Mouse (Mus musculus) layer of hippocampus, adult 8-10 months (tissue): ENCODE results near the gene Hoxc10. TPM values are rescaled to one million over a fixed set of nuclear protein-coding genes. Genes with fewer than 3 reads are reported as not detected.

Experiments used
- DNase-seq, 2 experiments: peaks; one replicate each; pipeline ENCODE4 v3.0.0; 2022; ENCODE audit warnings: low spot score in 2 of 2
- total RNA-seq, 4 experiments: library from RNA; stranded (reverse); gene quantifications; 2 replicates each; pipeline ENCODE4 v1.2.4; 2022

The Hoxc10 gene
- total RNA-seq, 4 experiments from 2014 or later = not detected

DNA sequence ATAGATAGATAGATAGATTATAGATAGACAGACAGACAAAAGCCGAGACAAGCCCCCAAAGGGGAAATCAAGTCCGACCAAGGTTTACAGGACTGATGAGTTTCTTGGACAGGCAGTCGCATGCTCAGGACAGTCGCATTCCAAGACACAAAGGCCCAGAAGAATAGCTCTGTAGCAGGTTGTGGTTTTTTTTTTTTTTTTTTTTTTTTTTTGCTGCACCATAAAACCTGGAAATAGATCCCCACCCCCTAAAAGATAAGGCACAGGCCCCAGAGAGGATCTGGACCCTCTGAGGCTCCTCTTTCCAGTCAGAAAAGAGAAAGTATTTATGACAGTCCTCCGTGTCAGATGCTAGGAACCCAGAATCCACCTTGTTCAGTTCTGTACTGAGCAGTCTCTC is 21.5 kb downstream of the Hoxc10 start:
- DNase-seq = no peak

DNA sequence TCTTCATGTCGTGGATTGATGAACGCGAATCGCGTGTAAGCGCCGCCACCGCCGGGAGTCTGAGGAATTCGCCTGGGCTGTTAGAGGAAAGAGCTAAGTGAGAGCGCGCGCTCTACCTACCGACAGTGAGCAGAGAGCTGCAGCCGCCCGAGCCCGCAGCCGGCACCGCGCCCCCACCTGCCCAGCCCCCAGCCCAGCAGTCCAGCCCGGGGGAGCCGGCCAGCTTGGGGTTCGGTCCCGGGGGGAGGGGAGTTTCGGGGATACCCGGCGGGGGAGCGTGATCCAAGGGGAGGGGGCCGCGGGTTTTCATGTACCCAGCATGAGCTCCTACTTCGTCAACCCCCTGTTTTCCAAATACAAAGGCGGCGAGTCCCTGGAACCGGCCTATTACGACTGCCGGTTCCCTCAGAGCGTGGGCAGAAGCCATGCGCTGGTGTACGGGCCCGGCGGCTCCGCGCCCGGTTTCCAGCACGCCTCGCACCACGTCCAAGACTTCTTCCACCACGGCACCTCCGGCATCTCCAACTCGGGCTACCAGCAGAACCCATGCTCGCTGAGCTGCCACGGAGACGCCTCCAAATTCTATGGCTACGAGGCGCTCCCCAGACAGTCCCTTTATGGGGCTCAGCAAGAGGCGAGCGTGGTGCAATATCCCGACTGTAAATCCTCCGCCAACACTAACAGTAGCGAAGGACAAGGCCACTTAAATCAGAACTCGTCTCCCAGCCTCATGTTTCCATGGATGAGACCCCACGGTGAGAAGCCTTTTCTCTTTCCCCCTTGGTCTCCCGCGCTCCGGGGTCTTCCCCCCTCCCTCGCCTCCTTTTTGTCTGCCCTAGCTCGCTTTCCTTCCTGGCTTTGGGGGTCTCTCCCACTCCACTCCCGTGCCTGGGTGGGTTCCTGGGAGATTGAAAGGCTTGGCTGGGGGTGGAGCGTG is 24.1 kb downstream of the Hoxc10 start, which contains the start of gene Hoxc8:
Hoxc8 (plus strand) TSS at position 147 of the 937 bp plus-strand sequence.
- no peak for DNase-seq

- DNase-seq = no peak
Observed at GRCm38 (mm10) chr15:102991782-102992181, 25.2 kb downstream of the Hoxc10 start.

DNA sequence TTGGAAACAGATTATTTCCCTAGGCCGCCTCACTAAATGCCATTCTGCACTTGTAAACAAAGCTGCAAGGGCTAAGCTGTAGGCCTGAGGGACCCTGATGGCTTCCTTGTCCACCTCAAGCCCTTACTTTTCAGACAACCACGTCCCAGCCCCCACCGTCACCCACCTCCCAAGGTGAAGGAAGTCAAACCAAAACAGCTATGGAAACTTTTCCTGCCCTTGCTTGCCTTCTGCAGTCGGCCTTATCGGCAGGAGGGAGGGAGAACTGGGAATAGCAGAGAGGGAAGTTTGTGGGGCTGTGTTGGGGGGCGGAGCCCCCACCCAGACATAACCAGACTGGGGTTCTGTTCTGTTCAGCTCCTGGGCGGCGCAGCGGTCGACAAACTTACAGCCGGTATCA is 25.6 kb downstream of the Hoxc10 start:
- no peak for DNase-seq

DNA sequence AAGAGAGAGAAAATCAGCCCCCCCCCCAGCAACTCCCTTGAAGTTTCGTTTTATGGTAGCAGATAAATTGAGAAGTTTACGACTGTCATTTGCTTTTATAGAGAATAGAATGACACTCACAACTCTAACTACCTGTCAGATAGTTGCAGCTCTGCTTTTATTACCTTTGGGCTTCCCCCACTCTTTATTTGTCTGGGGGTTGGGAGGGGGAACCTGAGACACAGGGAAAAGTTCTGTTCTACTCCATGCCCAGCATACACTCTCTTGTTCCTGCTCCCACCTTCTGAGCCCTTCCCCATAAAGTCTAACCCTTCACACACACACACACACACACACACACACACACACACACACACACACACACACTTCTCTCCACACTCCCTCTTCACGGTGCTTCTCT is 26.3 kb downstream of the Hoxc10 start:
- no peak for DNase-seq

DNA sequence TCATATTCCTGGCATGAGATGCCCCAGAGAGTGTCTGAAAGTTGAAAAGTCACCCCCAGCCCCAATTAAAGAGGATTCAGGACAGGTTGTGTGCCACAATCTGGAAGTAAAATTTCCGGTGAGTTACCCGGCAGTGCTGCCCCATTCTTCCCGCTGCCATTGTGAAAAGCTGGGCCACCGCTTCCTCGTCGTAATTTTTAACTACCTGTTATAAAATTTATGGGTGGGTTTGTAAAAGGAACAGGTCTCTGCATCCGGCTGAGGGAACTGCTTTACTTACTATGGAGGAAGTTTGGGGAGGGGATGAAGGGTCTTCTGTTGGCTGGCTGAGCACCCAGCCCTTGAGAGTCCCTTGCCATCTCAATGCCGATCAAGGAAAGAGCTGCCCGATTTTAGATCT is 30.0 kb downstream of the Hoxc10 start:
- no peak for DNase-seq

DNA sequence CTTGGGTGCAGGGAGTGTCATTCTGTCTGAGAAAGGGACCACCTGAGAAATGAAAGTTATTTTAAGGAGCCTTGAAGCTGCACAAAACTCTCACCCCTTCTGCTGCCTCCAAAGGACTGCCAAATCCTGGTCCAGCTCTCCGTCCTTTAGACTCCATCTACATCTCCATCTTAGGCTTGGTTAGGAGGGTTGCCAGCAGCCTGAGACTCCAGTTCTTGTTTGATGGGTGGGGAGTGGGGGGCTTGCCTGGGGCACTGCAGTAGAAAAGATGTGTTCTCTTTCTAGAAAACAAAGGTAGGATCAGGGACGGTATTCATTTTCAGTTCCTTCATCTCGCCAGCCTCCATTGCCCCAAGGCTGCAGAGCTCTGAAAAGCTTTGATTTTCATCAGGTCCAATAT is 30.8 kb downstream of the Hoxc10 start:
- DNase-seq = no peak

DNA sequence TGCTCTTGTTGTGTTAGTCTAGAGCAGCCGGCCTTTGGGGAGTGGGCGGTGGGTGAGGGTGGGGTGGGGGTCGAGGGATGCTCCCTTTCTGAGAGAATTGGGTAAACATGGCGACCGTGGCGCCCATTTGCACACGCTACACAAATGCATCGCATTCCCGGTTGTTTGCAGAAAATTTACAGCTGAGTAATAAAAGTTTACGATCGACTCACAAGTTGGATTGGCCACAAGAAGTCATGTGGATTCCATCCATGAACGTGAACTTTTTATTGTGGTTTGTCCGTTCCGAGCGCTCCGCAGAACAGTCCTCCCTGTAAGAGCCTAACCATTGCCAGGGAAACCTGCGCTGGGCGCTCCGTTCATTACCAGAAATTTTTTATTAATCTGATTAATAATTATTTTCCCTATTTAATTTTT is 31.4 kb downstream of the Hoxc10 start, which contains the start of gene Hoxc6:
Hoxc6 (plus strand) TSS at position 319 of the 417 bp plus-strand sequence.
- DNase-seq = no peak

GRCm38 (mm10) chr15:102998608-102999182 is 32.1 kb downstream of the Hoxc10 start:
- DNase-seq = no peak

DNA sequence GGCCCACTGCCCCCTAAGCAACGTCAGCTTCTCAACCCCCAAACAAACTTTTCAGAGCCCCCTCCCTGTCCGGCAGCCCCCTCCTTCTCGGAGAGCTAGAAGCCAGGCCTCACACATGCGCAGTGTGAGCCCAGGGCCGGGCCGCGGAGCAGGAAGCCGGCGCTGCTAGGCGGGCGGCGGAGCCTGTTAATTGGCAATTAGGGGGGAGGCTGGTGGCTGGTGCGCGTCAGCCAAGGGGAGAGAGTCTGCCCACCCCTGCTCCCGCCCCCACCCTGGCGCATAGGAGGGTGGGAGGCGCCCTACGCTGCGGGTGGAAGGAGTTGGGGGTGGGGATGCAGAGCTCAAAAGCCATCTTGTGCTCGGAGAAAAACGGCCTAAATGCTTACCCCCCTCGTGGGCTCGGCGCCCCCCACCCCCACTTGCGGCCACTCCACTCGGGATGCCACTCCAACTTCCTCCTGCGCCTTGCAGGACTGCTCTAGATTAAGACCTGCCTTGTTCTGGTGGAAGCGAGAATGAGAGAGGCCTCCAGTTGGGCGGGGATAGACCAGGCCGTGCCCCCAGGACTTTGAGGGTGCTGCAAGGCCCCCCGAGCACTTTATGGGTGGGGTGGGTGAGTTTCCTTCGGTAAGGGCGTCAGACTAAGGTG is 32.7 kb downstream of the Hoxc10 start:
- no peak for DNase-seq

DNA sequence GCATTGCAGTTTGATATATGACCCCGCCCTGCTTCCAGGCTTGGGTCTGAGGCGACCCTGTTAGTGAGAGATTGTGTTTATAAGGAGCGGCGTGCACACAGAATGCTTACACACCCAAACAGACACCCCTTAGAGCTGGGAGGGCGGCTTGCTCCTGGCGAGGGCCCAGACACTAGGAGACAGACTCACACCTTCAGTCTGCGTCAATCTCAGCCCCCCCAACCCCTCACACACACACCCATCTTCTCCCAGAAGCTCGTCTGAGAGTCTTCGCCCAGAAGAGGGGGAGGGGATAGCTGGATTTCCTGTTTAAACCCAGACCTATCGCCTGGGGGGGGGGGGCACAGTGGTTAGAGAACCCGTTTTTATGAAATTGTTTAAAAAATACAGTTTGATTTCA is 33.4 kb downstream of the Hoxc10 start:
- no peak for DNase-seq

GRCm38 (mm10) chr15:103000501-103000901 is 33.9 kb downstream of the Hoxc10 start:
- no peak for DNase-seq

DNA sequence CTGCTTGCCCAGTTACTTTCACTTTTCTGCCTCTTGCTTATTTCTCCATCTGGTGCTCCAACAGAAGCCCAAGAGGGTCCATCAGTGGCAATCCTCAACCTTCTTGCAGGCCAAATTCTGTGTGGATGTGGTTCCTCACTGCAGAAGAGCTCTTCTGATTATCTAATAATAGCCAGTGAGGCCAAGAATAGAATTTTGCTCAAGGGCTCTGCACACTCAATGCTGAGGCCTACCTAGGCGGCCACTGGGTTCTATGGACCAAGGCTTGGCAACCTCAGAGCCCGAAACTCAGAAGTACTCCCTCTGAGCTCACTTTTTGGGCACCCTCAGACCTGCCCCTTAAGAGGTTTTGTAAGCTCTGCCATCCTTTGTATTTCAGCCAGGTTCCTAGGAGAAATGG is 34.8 kb downstream of the Hoxc10 start:
- DNase-seq = no peak

DNA sequence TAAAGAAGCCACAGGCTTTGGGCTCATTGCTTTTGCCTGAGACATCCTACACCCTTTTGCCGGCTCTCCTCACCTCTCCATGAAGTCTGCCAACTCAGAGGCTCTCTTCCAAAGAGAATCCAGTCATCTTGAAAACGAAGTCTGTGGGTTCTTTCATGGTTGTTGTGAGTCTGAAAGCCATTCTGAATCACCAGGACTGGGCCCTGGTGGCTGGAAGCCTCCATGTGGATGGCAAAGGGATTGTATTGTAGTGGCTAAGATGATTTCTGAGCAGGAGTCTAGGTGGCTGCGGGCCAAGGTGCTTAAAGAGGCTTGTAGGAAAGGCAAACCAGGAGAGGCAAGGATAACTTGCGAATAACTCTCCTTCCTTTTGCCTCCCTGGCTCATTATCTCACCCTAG is 35.6 kb downstream of the Hoxc10 start:
- DNase-seq = no peak

- no peak for DNase-seq
Observed at GRCm38 (mm10) chr15:103002821-103003448, 36.3 kb downstream of the Hoxc10 start.

DNA sequence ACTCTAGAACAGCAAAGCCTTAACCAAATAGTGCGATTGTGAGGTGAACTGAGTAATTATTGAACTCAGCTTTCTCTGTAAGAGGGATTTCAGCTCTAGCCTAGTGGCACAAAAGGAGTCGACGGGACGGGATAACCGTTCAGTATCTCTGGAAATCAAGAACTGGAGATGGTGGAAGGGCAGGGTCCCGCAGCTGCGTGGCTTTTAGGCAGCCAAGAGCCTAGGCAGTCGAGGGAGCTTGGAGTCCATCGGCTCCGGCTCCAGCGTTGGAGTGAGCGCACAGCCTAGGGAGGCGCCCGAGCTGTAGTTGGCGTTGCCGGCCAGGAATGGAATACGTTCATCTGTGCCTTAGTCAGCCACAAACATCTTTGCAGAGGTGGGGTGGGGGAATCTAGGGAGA is 38.7 kb downstream of the Hoxc10 start:
- no peak for DNase-seq

DNA sequence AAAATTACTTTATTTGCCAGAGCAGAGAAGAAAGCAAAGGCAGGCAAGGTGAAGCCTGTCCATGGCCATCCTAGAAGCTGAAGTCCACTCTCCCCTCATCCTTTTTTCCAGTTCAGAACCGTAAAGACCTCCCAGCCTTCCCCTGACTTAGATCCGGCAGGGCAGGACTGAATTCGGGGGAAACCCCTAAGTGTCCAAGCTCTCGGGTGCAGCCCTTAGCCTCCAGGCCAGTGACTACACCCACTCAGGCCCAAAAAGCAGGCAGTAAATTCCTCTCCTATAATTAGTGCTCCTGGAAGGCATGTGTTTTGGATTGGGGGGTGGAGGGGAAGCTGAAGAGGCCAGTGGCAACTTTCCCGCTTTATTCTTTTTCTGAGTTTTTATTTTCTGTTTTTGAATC is 39.2 kb downstream of the Hoxc10 start:
- no peak for DNase-seq

- no peak for DNase-seq
Observed at GRCm38 (mm10) chr15:103006326-103006725, 39.7 kb downstream of the Hoxc10 start.

- no peak for DNase-seq
Observed at GRCm38 (mm10) chr15:103009265-103010111, 42.9 kb downstream of the Hoxc10 start.

GRCm38 (mm10) chr15:103010112-103010846 is 43.7 kb downstream of the Hoxc10 start:
- DNase-seq = no peak
